Mouse (Mus musculus): ENCODE measurements around the gene Ndufb7. TPM values are rescaled to one million over a fixed set of nuclear protein-coding genes. Genes with fewer than 3 reads are reported as not detected.

The Ndufb7 gene
- polyA plus RNA-seq, 1 experiment from 2014 or later, result 290 TPM

DNA sequence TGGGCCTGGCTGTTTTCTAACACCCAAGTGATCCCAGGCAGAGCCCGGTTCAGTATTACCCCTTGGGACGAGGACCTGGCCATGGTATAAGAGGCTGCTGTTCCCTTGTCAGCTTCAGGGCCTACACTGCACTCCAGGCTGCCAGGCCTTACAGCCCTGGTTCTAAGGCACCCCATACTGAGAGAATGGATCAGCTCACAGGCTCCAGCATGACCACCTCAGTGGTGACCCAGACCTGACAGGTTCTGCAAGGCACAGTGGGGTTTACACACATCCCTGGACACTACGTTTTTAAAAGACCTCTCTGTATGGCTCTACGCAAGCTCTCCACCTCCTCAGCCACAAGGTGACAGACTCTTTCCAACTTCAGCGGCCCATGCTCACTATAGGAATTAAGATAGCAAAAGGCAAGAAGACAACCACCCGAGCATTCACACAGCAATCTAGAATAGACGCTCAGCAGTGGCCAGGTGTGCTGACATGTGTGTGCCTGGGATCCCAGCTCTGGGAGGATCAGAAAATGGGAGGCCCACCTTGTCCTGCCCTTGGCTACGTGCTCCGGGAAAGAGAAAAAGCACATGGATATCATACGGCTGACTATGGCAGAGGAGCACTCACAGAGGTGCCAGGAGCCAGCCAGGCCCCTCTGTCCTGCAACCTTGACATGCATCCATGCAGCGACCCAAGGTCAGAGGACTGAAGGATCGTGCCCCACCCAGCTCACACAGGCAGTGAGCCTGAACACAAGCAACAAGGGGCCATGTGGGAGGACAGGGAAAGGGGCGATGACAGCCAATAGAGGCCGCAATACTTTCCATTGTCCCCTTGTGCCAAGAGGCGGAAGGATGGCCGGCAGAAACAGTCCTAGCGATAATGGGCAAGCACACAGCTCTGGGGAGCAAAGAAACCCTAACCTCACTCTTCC lies 11.9 kb downstream of the Ndufb7 start:
- Histone ChIP-seq H3K9ac (no peak overlapping the region), H3K36me3 (peaks cover 44% of the 10 kb centered on the region), H3K27ac (no peak overlapping the region; the same call in 1 of the 2 replicates), H3K4me2 (no peak overlapping the region), H3K4me3 (no peak overlapping the region), H3K4me1 (peaks cover 71% of the 10 kb centered on the region), H3K27me3 (replicated peaks) (no peaks in the 10 kb centered on the region), H3K9me3 (replicated peaks) (no peaks in the 10 kb centered on the region)
- ATAC-seq, result no peak
- WGBS (ENCODE audit: insufficient replicate concordance), result 78% methylated on average over 17 of the region's 17 CpGs

DNA sequence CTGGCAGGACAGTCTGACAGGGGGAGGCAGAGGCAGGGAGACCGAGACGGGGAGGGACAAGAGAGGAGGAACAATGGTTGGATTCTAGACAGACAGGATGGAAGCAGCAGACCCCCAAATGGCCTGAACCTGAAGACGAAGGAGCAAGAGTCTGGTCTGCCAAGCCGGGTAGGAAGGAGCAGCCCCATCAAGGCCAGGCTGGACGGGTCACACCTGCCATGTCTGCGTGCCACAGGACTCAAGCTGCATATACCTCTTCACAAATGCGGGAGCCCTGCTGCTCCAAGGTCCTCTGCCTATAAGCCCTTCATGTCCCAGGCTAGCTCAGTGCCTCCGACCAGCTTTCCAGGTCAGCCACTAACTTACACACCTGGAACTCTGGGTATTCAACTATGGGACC lies 13.2 kb downstream of the Ndufb7 start:
- Histone ChIP-seq H3K36me3 (peaks cover 44% of the 10 kb centered on the region), H3K27ac (no peak overlapping the region; the same call in 1 of the 2 replicates), H3K4me1 (peaks cover 59% of the 10 kb centered on the region), H3K9ac (no peak overlapping the region), H3K27me3 (replicated peaks) (no peaks in the 10 kb centered on the region), H3K9me3 (replicated peaks) (no peaks in the 10 kb centered on the region), H3K4me3 (no peak overlapping the region), H3K4me2 (no peak overlapping the region)
- ATAC-seq, result no peak
- WGBS (ENCODE audit: insufficient replicate concordance), result 81% methylated on average over 8 of the region's 8 CpGs

DNA sequence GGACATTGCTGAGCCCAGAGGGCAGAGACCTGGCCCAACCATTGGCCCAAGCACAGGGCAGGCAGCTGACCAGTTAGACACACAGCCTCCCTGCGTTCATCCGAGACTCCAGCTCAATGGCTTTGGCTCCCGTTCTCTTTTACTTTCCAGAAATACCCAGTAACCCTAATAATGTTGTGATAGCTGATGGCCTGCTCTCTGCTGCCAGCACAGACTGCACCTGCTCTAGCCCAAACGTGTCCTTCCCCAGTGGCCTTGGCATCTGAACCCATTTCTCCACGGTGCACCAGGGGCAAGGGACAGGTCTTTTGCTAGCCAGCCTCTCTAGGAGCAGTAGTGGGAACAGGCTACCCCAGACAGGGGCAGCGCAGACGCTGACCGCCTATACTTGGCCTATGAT lies 14.4 kb downstream of the Ndufb7 start:
- Histone ChIP-seq H3K27me3 (replicated peaks) (no peaks in the 10 kb centered on the region), H3K4me3 (no peak overlapping the region), H3K9me3 (replicated peaks) (no peaks in the 10 kb centered on the region), H3K36me3 (peaks cover 40% of the 10 kb centered on the region), H3K4me2 (no peak overlapping the region), H3K9ac (no peak overlapping the region), H3K27ac (no peak overlapping the region), H3K4me1 (peaks cover 58% of the 10 kb centered on the region)
- 89% methylated on average over 8 of the region's 8 CpGs for whole genome bisulfite sequencing (ENCODE audit: insufficient replicate concordance)
- no peak for ATAC-seq

DNA sequence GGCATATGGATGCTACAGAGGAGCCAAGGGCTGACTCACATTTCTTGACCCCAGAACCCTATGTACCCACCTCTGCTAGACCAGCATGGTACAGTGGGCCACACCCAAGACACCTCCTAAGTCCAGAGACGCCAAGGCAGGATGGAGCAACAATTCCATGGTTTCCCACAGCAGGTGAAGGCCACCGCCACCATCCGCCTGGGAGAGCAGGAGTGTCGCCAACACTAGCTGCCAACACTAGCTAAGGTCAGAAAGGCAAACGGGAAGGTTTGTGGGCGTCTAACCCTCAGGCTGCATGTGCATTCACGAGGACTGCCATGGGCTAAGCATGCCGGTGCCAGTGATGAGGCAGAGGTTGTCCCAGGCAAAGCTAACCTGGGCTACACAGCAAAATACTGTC lies 15.8 kb downstream of the Ndufb7 start:
- H3K4me1 ChIP-seq, result peaks cover 45% of the 10 kb centered on the region
- 89% methylated on average over 8 of the region's 8 CpGs for WGBS (ENCODE audit: insufficient replicate concordance)
- peaks cover 47% of the 10 kb centered on the region for H3K36me3 ChIP-seq
- H3K9me3 ChIP-seq (replicated peaks), result no peaks in the 10 kb centered on the region
- no peak overlapping the region for H3K27ac ChIP-seq
- no peaks in the 10 kb centered on the region for H3K27me3 ChIP-seq (replicated peaks)
- no peak overlapping the region for H3K4me2 ChIP-seq
- ATAC-seq, result no peak
- no peak overlapping the region for H3K4me3 ChIP-seq
- no peak overlapping the region for H3K9ac ChIP-seq

DNA sequence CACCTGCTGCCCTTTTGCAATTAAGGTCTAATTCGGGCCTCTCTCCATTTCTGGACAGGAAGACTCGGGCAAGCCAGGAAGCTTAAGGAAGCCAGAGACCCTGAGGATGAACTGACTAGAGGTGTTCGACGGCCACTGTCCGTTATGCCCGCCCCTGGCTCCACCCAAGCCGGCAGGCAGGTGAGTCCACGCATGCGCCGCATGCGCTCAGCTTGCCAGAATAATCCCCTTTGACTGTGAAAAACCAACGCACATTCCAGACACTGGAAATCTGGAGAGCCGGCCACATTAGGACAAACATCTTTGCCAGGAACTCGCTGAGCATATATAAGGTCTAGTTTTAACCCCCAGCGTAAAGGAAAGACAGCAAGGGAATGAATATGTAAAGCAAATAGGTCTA lies 16.8 kb downstream of the Ndufb7 start:
- ATAC-seq, result no peak
- Histone ChIP-seq H3K36me3 (peaks cover 57% of the 10 kb centered on the region), H3K27me3 (replicated peaks) (no peaks in the 10 kb centered on the region), H3K27ac (no peak overlapping the region), H3K4me1 (peaks cover 47% of the 10 kb centered on the region), H3K9ac (no peak overlapping the region), H3K9me3 (replicated peaks) (no peaks in the 10 kb centered on the region), H3K4me2 (no peak overlapping the region), H3K4me3 (no peak overlapping the region)
- WGBS (ENCODE audit: insufficient replicate concordance), result 84% methylated on average over 15 of the region's 15 CpGs

- Histone ChIP-seq H3K36me3 (peaks cover 58% of the 10 kb centered on the region), H3K27me3 (replicated peaks) (no peaks in the 10 kb centered on the region), H3K4me2 (no peak overlapping the region), H3K9ac (no peak overlapping the region), H3K4me3 (no peak overlapping the region), H3K27ac (no peak overlapping the region), H3K4me1 (peaks cover 36% of the 10 kb centered on the region), H3K9me3 (replicated peaks) (no peaks in the 10 kb centered on the region)
- WGBS (ENCODE audit: insufficient replicate concordance), result 81% methylated on average over 1 of the region's 1 CpGs
- no peak for ATAC-seq
These were observed 18.3 kb downstream of the Ndufb7 start for GRCm38 (mm10) chr8:83584771-83585170.

GRCm38 (mm10) chr8:83585333-83585732 lies 18.9 kb downstream of the Ndufb7 start:
- Histone ChIP-seq H3K27me3 (replicated peaks) (no peaks in the 10 kb centered on the region), H3K4me1 (peaks cover 41% of the 10 kb centered on the region), H3K9me3 (replicated peaks) (no peaks in the 10 kb centered on the region), H3K27ac (no peak overlapping the region), H3K4me3 (no peak overlapping the region), H3K36me3 (peaks cover 57% of the 10 kb centered on the region), H3K9ac (no peak overlapping the region), H3K4me2 (no peak overlapping the region)
- peak; percentile 8; the same call in 1 of the 2 replicates for ATAC-seq
- WGBS (ENCODE audit: insufficient replicate concordance), result 80% methylated on average over 3 of the region's 3 CpGs

DNA sequence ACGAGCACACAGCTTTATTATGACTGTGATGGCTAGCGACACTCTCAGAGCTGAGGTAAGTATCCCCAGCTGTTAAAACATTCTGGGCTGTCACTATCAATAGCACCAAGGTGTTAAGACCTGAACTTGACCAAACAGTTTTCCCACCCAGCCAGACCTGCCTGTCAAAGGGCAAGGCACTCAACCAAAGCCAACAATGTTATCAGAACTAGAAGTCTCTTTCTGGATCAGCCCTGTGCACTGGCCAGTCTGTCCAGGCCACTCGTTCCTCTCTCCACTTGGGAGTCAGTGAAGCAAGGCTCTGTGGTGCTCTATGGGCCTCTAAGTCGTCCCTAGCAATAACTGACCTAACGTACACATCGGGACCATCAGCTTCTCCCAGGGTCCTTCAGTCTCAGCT lies 21.2 kb downstream of the Ndufb7 start:
- H3K27ac ChIP-seq, result no peak overlapping the region
- no peak overlapping the region for H3K9ac ChIP-seq
- H3K4me3 ChIP-seq, result no peak overlapping the region
- no peak for ATAC-seq
- H3K4me2 ChIP-seq, result no peak overlapping the region
- H3K27me3 ChIP-seq (replicated peaks), result no peaks in the 10 kb centered on the region
- peaks cover 69% of the 10 kb centered on the region for H3K36me3 ChIP-seq
- H3K4me1 ChIP-seq, result peaks cover 43% of the 10 kb centered on the region
- WGBS (ENCODE audit: insufficient replicate concordance), result 76% methylated on average over 6 of the region's 6 CpGs
- H3K9me3 ChIP-seq (replicated peaks), result no peaks in the 10 kb centered on the region

GRCm38 (mm10) chr8:83588886-83589285 lies 22.4 kb downstream of the Ndufb7 start:
- H3K4me3 ChIP-seq, result no peak overlapping the region
- H3K36me3 ChIP-seq, result peaks cover 63% of the 10 kb centered on the region
- 81% methylated on average over 5 of the region's 5 CpGs for WGBS (ENCODE audit: insufficient replicate concordance)
- H3K4me1 ChIP-seq, result peaks cover 48% of the 10 kb centered on the region
- H3K4me2 ChIP-seq, result no peak overlapping the region
- no peaks in the 10 kb centered on the region for H3K9me3 ChIP-seq (replicated peaks)
- H3K27me3 ChIP-seq (replicated peaks), result no peaks in the 10 kb centered on the region
- no peak overlapping the region for H3K9ac ChIP-seq
- no peak overlapping the region for H3K27ac ChIP-seq
- ATAC-seq, result no peak

DNA sequence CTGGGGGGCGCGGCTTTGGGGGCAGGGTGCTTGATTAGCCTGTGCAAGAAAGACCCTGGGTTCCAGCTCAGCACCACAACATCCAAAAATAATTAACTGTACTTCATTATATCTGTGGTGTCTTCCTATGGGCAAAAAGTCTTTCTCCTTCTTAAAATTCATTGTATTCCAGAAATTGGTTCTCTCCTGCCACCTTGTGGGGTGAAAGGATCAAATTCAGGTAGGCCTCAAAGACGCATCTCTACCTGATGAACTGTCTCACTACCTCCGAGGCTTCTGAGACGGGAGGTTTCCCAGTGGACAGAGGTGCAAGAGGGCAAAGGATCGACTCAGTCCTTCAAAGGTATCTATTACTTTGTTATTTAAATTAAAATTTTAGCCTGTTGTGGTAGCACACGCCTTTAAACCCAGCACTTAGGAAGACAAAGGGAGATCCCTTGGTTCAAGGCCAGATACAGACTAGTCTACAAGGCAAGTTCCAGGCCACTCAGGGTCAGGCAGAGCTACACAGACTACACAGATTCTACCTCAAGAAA lies 24.1 kb downstream of the Ndufb7 start:
- WGBS (ENCODE audit: insufficient replicate concordance), result 80% methylated on average over 7 of the region's 7 CpGs
- H3K9me3 ChIP-seq (replicated peaks), result no peaks in the 10 kb centered on the region
- H3K9ac ChIP-seq, result no peak overlapping the region
- no peak for ATAC-seq
- H3K4me1 ChIP-seq, result peaks cover 48% of the 10 kb centered on the region
- no peak overlapping the region for H3K4me3 ChIP-seq
- H3K36me3 ChIP-seq, result peaks cover 51% of the 10 kb centered on the region
- no peaks in the 10 kb centered on the region for H3K27me3 ChIP-seq (replicated peaks)
- no peak overlapping the region for H3K27ac ChIP-seq
- H3K4me2 ChIP-seq, result no peak overlapping the region

- ATAC-seq, result no peak
- peak overlapping the region; percentile 95 for H3K9ac ChIP-seq
- no peaks in the 10 kb centered on the region for H3K27me3 ChIP-seq (replicated peaks)
- 78% methylated on average over 3 of the region's 3 CpGs for WGBS (ENCODE audit: insufficient replicate concordance)
- peak overlapping the region; percentile 95 for H3K4me3 ChIP-seq
- H3K27ac ChIP-seq, result no peak overlapping the region
- peak overlapping the region; percentile 95 for H3K4me2 ChIP-seq
- H3K9me3 ChIP-seq (replicated peaks), result no peaks in the 10 kb centered on the region
- peaks cover 40% of the 10 kb centered on the region for H3K36me3 ChIP-seq
- H3K4me1 ChIP-seq, result peaks cover 58% of the 10 kb centered on the region
These were observed 26.2 kb downstream of the Ndufb7 start for GRCm38 (mm10) chr8:83592682-83593081.

DNA sequence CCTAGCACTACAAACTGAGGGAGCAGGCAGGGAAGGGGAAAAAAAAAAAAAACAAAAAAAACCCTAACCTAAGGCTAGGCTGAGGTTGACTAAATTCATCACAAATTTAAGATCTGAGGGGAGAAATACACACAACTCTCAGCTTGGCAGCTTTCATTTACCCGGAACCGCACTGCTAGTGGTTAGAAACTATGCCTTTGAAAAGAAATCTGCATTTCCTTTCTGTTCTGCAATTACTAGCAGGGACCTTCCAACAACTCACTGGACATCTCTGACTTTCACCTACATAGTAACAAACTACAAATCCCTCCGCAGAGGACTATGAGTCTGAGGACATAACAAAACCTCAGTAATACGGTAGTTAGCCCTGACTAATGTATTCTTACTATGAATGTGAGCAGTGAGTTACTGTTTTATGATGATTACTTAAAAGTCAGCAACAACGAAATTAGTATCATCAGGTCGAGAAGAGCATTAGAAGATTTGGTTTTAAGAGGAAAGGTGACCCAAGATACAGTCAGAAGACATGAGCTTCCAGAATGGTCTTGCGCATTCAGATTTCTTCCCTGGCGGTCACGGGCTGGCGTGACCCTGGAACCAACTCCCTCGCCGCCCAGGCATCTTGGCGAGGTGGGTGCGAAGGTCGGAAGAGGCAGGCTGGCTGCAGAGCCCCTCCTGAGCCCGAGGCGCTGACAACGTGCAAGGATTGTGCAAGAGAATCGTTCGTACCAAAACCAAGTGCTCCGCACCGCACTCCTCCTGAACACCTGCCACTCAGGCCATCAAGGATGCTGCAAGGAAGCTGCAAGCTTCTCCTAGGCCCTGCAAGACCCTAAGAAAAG lies 27.1 kb downstream of the Ndufb7 start:
- 6% methylated on average over 22 of the region's 22 CpGs for WGBS (ENCODE audit: insufficient replicate concordance)
- peak overlapping the region; percentile 95 for H3K4me3 ChIP-seq
- ATAC-seq, result no peak
- peak overlapping the region; percentile 91 for H3K27ac ChIP-seq
- H3K9ac ChIP-seq, result peak overlapping the region; percentile 95
- H3K27me3 ChIP-seq (replicated peaks), result no peaks in the 10 kb centered on the region
- H3K4me2 ChIP-seq, result peak overlapping the region; percentile 95
- peaks cover 56% of the 10 kb centered on the region for H3K4me1 ChIP-seq
- H3K36me3 ChIP-seq, result peaks cover 32% of the 10 kb centered on the region
- no peaks in the 10 kb centered on the region for H3K9me3 ChIP-seq (replicated peaks)
